In the genomic region with DNA sequence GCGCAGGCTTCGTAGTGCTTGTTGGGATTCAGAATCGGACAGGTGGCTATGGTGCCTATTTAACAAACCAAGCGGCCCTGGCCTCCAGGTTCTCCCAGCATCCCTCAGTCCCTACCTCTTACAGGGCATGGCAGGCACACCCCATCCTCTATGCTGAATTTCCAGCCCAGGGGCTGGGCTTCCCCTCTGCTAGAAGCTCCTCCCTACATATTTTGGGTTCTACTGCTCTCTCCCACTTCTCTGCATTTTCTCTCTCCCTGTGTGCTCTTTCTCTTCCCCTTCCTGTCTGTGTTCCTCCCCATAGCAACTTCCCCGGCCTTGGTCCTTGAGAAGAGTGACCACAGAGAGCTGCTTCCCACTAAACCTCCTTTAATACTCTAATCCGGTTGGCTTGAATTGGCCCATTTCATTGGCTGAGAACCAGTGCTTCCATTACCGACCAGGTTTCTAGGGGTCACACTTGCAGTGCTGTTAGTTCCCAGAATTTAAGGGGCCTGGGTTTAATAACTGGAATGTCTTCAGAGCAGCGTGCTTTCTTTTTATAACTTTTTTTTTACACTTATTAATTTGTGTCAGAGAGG, we compare ENCODE assay signal across 31 mouse cellular contexts. TPM values are rescaled to one million over a fixed set of nuclear protein-coding genes. Genes with fewer than 3 reads are reported as not detected.
DNase-seq lines count a peak whose midpoint lies in the region; ATAC-seq and TF ChIP-seq lines count a peak whose summit lies in the region.
"Had no signal": no experiment of that assay in that cellular context is flagged by ENCODE, and none has a peak within 500 bp of the region (broad histone marks: within the 10 kb centered on the region; RNA-seq: fewer than 3 reads in every experiment).

No protein-coding gene starts in this region.

- no peaks in the 10 kb centered on the region for H3K36me3 ChIP-seq in liver, postnatal 0 days (replicated peaks; ENCODE audit: insufficient read depth, low read length)
- H3K36me3 ChIP-seq: embryonic facial prominence, embryonic 10.5 days; forebrain, embryonic 10.5 days; midbrain, embryonic 15.5 days had no signal

- H3K27ac ChIP-seq in liver, postnatal 0 days (ENCODE audit: low read depth) = peak overlapping the region; percentile 17
- H3K27ac ChIP-seq: embryonic facial prominence, embryonic 10.5 days; forebrain, embryonic 10.5 days; hindbrain, embryonic 14.5 days; kidney, postnatal 0 days; liver, embryonic 14.5 days; midbrain, embryonic 15.5 days had no signal

- H3K9ac ChIP-seq in liver, postnatal 0 days (replicated peaks) = no peak overlapping the region
- H3K9ac ChIP-seq: hindbrain, embryonic 14.5 days; liver, embryonic 14.5 days; midbrain, embryonic 15.5 days had no signal

- no peak overlapping the region for H3K4me2 ChIP-seq in liver, postnatal 0 days (ENCODE audit: low read depth, low read length)
- H3K4me2 ChIP-seq: hindbrain, embryonic 14.5 days; midbrain, embryonic 15.5 days had no signal

- no peaks in the 10 kb centered on the region for H3K27me3 ChIP-seq in liver, postnatal 0 days (ENCODE audit: insufficient read depth, low read length)
- H3K27me3 ChIP-seq: midbrain, embryonic 15.5 days; Patski had no signal

- ATAC-seq in liver, postnatal 0 days = no peak
- peak; percentile 66 for ATAC-seq in megakaryocyte, adult 5-6 weeks (ENCODE audit: poor library complexity, severe bottlenecking)
- ATAC-seq: activated CD4-positive, CD25-positive, alpha-beta regulatory T cell, adult 4 months; forebrain, embryonic 16.5 days; midbrain, embryonic 15.5 days; Patski had no signal

- WGBS in liver, postnatal 0 days (ENCODE audit: insufficient replicate concordance) = 67% methylated on average over 8 of the region's 8 CpGs

- no peak for DNase-seq in liver, postnatal 0 days
- DNase-seq in liver = no peak
- peak; percentile 54 for DNase-seq in ES-CJ7 (ENCODE audit: low read depth, low spot score)
- DNase-seq in R1 (ENCODE audit: low read depth, low spot score) = peak; percentile 77
- no peak for DNase-seq in thymus, postnatal 10 days (ENCODE audit: low spot score in 2 of 2)
- no peak for DNase-seq in cerebellum, adult 11 months
- no peak for DNase-seq in cerebellum, adult 9-10 months
- DNase-seq: adrenal gland, adult 8-10 months; cerebellum, adult 9-11 months; gastrocnemius, postnatal 25 days; heart, postnatal 36 days; kidney, adult 2 months; right cerebral cortex, postnatal 4 days; thymus, postnatal 25 days had no signal

- no peaks in the 10 kb centered on the region for H3K9me3 ChIP-seq in liver, postnatal 0 days (ENCODE audit: low read length)
- H3K9me3 ChIP-seq: embryonic facial prominence, embryonic 10.5 days; midbrain, embryonic 15.5 days had no signal

- H3K4me1 ChIP-seq in liver, postnatal 0 days (ENCODE audit: insufficient read depth) = peaks cover 6% of the 10 kb centered on the region

- TF ChIP-seq EP300 in liver, postnatal 0 days (IDR thresholded peaks at IDR 0.05; ENCODE audit: low read depth) = no peak

- TF ChIP-seq CTCF in liver, postnatal 0 days (IDR thresholded peaks at IDR 0.05; ENCODE audit: low read depth) = no peak

- no peak overlapping the region for H3K4me3 ChIP-seq in liver, postnatal 0 days (ENCODE audit: low read depth, low read length)
- H3K4me3 ChIP-seq: embryonic facial prominence, embryonic 10.5 days; forebrain, embryonic 10.5 days; megakaryocyte, embryonic 14.5 days; midbrain, embryonic 15.5 days; myocyte had no signal

RNA-seq across cellular contexts. Expression of a gene that starts 3.2 kb away (rescaled TPM):
- polyA plus RNA-seq in liver, postnatal 0 days (2015; fragmentation: Nextera tagmentation; extraction: Ambion mirVana) = 12.5 and 13.8 TPM in 2 replicates
- total RNA-seq in megakaryocyte, adult 5-6 weeks (2015) = 252 and 267 TPM in 2 replicates
- 373 and 410 TPM in 2 replicates for total RNA-seq in megakaryocyte, adult 5-6 weeks (2017)

RNA-seq across cellular contexts. Expression of a gene that starts 30.4 kb away (rescaled TPM):
- polyA plus RNA-seq in liver, postnatal 0 days (2015; fragmentation: Nextera tagmentation; extraction: Ambion mirVana) = 157 and 162 TPM in 2 replicates
- 786 and 868 TPM in 2 replicates for total RNA-seq in megakaryocyte, adult 5-6 weeks (2015)
- total RNA-seq in megakaryocyte, adult 5-6 weeks (2017) = 396 and 424 TPM in 2 replicates

RNA-seq across cellular contexts. Expression of a gene that starts 30.6 kb away (rescaled TPM):
- polyA plus RNA-seq in liver, postnatal 0 days (2015; fragmentation: Nextera tagmentation; extraction: Ambion mirVana) = 11.7 and 16.2 TPM in 2 replicates
- 1.7 and 3.0 TPM in 2 replicates for total RNA-seq in megakaryocyte, adult 5-6 weeks (2015)
- 2.9 TPM in 2 replicates for total RNA-seq in megakaryocyte, adult 5-6 weeks (2017)

RNA-seq across cellular contexts. Expression of a gene that starts 46.4 kb away (rescaled TPM):
- polyA plus RNA-seq in liver, postnatal 0 days (2015; fragmentation: Nextera tagmentation; extraction: Ambion mirVana) = not detected in 2 replicates
- not detected in 2 replicates for total RNA-seq in megakaryocyte, adult 5-6 weeks (2015)
- not detected in 2 replicates for total RNA-seq in megakaryocyte, adult 5-6 weeks (2017)
- total RNA-seq: adrenal gland, adult 8-10 months; gastrocnemius, postnatal 25 days; heart, adult 8-10 months; heart, postnatal 36 days; layer of hippocampus, postnatal 25 days had no signal
- polyA plus RNA-seq: activated CD4-positive, CD25-positive, alpha-beta regulatory T cell, adult 4 months; C2C12; cortical plate, adult 2 months; embryonic facial prominence, embryonic 10.5 days; forebrain, embryonic 10.5 days; heart, embryonic 14.5 days; kidney, adult 2 months; kidney, postnatal 0 days; liver, embryonic 14.5 days; midbrain, embryonic 15.5 days; myocyte; Patski had no signal

Comparison
In these comparisons a context has a peak if more than half of its experiments do, and no peak if none do; other contexts are left out.
1. DNase-seq: peak in ES-CJ7 (single experiment) and R1 (single experiment); none in liver, postnatal 0 days (single experiment), liver (single experiment), thymus, postnatal 10 days (0 of 2), cerebellum, adult 11 months (single experiment) and cerebellum, adult 9-10 months (single experiment).